Mouse (Mus musculus): ENCODE measurements around the gene Zbtb44.

Zbtb44 gene

DNA sequence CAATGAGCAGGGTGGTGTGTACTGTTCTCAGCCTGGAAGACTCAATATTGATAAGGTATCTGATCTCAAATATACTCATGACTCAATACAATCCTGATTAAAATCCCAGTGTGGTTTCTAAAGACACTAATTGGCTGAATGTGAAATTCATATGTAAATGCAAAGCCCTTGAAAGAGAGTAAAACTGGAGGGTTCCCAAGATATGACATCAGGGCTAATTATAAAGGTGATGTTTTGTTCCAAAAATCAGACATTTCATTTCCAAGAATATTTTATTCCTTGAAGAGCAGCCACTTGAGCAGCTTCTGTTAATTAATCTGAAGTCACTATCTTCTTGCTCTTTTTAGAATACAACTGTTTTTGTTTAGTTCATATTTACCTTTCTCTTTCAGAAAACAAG, 85.1 kb downstream of the Zbtb44 start:
- no peak for DNase-seq (ENCODE audit: low read depth, low spot score)

DNA sequence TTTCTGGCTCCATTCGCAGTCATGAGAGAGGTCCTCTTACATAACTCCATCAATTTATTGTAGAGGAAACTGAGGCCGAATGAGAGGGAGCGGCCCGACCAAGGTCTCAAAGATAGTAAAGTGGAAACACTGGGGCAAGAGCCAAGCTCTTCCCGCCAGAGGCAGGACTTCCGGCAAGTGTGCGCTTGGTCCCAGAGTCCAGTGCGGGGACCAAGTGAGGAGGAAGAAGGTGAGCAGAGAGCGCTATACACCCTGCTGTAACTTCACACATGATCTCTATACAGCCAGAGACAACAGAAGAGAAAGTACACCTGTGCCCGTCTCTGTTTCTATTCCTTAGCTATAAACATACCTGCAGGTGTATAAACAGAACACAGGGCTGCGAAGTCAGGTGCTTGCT, 86.6 kb downstream of the Zbtb44 start:
- no peak for DNase-seq (ENCODE audit: low read depth, low spot score)

DNA sequence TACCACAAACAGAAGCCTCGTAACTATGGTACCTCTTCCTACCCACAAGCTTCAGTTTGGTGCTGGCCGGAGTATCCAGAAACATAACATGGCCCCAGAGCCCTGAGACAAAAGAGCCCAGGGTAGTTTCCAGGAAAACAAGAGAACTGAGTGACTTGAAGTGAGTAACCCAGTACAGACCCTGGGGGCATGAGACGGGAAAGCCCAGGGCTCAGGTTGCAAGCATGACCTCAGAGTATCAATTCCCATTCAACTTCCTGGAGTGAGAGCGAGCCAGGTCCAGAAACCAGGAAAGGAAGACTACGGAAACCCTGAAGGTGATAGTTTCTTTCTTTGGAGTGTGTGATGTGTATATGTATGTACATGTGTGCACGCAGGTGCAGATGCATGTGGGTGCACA, 87.0 kb downstream of the Zbtb44 start:
- no peak for DNase-seq (ENCODE audit: low read depth, low spot score)

DNA sequence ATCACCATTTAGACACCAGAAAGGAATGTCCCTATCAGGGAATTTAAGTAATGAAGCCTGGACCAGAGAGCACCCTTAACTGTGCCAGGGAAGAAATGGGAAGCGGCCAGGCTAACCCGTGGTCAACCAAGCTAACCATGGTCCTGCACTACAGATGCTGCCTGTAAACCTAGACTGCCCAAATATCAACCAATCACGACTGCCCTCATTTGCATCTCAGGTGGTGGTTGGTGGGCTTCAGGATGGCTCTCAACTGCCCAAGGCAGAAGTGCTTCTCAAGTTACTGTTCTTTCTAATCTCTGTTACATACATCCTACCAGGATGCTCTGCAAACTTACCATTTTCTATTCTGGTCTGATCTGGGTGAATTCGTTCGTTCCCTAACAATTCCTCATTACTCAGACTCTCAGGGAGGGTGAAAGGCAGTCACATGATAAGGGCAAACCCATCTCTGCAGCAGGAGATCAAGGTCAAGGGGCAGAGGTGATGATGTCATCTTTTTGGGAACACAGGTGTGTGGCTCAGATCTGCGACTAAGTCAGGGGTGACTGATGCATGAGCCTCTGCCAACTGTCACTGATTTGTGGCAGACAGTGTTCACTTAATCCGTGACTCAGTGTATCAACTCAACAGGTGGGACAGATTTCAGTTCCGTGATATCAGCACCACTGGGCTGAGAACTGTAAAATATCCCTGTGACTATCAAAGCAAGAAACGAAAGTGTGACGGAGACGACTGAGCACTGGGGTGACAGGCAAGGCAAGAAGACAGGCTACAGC, 88.3 kb downstream of the Zbtb44 start:
- no peak for DNase-seq (ENCODE audit: low read depth, low spot score)

DNA sequence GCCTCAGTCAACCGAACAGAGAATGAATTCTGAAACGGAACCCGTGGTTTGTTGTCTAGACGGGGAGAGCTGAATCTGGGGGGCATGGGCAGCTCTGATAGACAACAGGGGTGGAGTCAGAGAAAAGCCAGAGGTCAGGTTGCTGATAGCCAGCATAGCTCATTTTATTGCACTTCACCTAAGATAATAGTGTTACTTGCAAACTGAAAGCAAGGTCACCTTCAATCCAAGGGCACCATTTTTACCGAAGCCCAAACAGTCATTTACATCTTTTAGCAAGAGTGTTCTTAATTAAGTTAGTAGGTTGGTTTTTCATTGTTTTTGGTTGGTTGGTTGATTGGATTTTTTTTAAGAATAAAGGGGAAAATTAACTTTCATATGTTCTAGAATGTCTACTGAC, 89.0 kb downstream of the Zbtb44 start:
- DNase-seq (ENCODE audit: low read depth, low spot score): no peak

DNA sequence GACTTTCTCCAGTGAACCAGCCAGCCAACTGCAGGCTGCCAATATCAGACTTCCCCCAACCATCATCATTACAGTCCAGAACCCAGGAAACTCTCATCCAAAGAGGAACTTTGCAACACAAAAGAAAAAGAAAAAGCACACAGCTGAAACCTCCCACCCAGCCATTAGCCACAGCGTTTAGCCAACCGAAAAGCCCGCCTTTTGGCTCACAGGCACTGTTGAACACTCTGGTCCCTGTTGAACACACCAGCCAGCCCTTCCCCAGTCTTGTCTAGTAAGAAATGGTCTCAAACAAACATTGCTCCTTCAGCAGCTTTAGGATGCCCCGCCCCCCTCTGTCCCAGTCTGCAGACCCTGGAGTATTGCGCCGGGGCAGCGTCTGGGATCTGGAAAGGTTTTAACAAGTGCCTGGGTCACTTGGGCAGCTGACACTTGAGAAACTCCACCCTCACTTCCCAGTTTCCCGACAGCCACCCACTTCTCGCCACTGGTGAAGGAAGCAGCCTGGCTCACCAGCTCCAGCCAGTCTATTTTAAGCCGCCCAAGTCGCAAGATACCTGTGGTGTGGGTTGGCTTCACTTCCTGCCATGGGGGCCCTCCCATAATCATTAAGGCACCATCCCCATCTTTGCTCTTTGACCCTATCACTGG, 89.6 kb downstream of the Zbtb44 start:
- peak; percentile 17 for DNase-seq (ENCODE audit: low read depth, low spot score)

DNA sequence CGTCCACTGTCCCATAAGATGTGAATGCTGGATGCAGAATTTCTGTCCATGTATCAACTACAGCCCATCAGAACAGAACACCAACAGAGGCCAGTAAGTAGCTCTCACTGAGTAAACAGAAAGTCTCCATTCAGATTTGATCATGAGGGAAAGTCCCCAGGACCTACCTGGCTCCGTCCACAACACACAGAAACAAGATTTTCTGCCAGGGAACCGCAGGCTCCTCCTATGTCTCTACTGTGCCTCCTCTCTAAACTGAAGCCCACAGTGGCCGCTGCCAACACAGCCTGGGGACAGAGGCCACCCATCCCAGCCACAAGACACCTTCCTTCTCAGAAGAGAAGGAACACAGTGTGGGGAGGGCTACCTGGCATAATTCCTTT, 90.1 kb downstream of the Zbtb44 start:
- peak; percentile 32 for DNase-seq (ENCODE audit: low read depth, low spot score)

DNA sequence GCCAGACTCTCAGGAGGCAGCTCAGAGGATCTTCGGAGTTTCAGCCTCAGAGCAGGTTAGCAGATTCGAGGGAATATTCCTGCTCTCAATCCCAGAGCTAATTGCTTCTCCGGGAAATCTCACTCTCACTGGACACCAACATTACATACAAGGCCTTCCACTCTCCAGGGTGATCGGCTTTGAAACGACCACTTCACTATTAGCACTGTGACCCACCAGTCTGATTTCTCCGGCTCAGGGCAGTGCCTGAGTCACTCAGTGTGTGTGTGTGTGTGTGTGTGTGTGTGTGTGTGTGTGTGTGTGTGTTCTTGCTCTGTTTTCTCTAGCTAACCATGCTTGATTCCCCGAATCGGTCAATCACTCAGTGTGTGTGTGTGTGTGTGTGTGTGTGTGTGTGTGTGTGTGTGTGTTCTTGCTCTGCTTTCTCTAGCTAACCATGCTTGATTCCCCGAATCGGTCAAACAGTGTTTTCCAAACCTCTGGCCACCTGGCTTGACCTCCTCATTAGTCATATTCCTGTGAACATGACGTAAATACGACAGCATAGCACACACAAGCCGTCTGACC, 92.1 kb downstream of the Zbtb44 start:
- no peak for DNase-seq (ENCODE audit: low read depth, low spot score)

Measured in CD4-positive helper T cell, adult 2 months (primary cell).